In the genomic region with DNA sequence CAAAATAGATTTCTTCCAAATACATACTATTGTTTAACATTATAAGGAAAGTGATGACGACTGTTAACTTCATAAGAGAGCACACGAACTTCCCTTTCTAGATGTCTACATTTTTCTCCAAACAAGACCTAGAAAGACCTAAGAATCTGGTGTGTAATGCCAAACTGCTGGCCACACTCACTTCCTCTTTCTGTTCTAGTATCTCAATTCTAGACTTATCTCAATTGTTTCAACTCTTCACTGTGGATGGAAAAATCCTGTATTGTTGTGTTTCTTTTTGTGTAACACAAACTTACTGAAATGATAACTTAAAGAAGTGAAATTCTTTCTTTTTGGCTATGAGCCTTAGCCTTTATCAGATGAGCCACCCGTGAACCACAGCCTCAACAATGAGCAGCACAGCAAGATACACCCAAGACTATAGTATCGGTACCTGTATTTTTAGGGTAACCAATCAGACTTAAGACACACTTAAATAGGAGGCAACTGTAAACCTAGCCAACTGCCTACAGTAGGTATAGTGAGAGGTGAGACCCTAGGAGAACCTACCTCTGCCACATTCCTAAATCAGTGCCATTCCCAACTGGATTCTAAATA, we compare ENCODE assay signal across 35 mouse cellular contexts. TPM values are rescaled to one million over a fixed set of nuclear protein-coding genes. Genes with fewer than 3 reads are reported as not detected.
DNase-seq lines count a peak whose midpoint lies in the region; ATAC-seq and TF ChIP-seq lines count a peak whose summit lies in the region.
"Had no signal": no experiment of that assay in that cellular context is flagged by ENCODE, and none has a peak within 500 bp of the region (broad histone marks: within the 10 kb centered on the region; RNA-seq: fewer than 3 reads in every experiment).

No protein-coding gene starts in this region.

- intact Hi-C loops in left cerebral cortex, postnatal 4 days (cut with DNase I), result no loop called here

- ATAC-seq in megakaryocyte-erythroid progenitor cell, adult 5-6 weeks (replicated peaks; ENCODE audit: low FRiP score, low TSS enrichment, poor library complexity, severe bottlenecking), result peak; percentile 75
- ATAC-seq: activated CD4-positive, CD25-positive, alpha-beta regulatory T cell, adult 4 months; CD4-positive, CD25-positive, alpha-beta regulatory T cell, adult 4 months; hindbrain, embryonic 16.5 days; intestine, embryonic 15.5 days had no signal

- TF ChIP-seq CTCF in bone marrow macrophage, adult 2 months (IDR thresholded peaks at IDR 0.05; ENCODE audit: low read depth, low read length), result no peak

- H3K27ac ChIP-seq in bone marrow macrophage, adult 2 months (ENCODE audit: insufficient read depth, low read depth, low read length), result peak overlapping the region; percentile 4; the same call in 1 of the 2 replicates
- H3K27ac ChIP-seq: embryonic facial prominence, embryonic 13.5 days; forebrain, embryonic 12.5 days; hindbrain, embryonic 10.5 days; intestine, embryonic 15.5 days; neural tube, embryonic 15.5 days had no signal

- peaks cover 12% of the 10 kb centered on the region for H3K4me1 ChIP-seq in bone marrow macrophage, adult 2 months (ENCODE audit: control insufficient read depth, insufficient read depth, low read length)
- H3K4me1 ChIP-seq: forebrain, embryonic 12.5 days; hindbrain, embryonic 10.5 days; neural tube, embryonic 15.5 days had no signal

- H3K4me3 ChIP-seq in bone marrow macrophage, adult 2 months (ENCODE audit: insufficient read depth, low read length), result no peak overlapping the region
- H3K4me3 ChIP-seq: embryonic facial prominence, embryonic 13.5 days; erythroblast, embryonic 14.5 days; forebrain, embryonic 12.5 days; hindbrain, embryonic 10.5 days; intestine, embryonic 15.5 days; neural tube, embryonic 15.5 days had no signal

- DNase-seq in embryo, embryonic 10 days (ENCODE audit: low spot score), result peak; percentile 1
- DNase-seq in embryo, embryonic 9.5 days (ENCODE audit: extremely low spot score), result no peak
- peak; percentile 39 for DNase-seq in 416B (ENCODE audit: low read depth)
- no peak for DNase-seq in left cerebral cortex, postnatal 4 days
- DNase-seq in adrenal gland, postnatal 10 days, result no peak
- no peak for DNase-seq in right cerebral cortex, postnatal 14 days
- DNase-seq: adrenal gland, postnatal 25 days; cerebellum, adult 11 months; cerebellum, postnatal 10 days; gastrocnemius, postnatal 36 days; kidney, adult 8-10 months; kidney, postnatal 10 days; lung, adult 18-20 months; lung, postnatal 14 days; thymus, adult 18-20 months; thymus, postnatal 4 days had no signal

- no peak for TF ChIP-seq POLR2A in bone marrow macrophage, adult 2 months (IDR thresholded peaks at IDR 0.05; ENCODE audit: borderline replicate concordance, low read depth, low read length)

RNA-seq across cellular contexts. Expression of a gene that starts 6.4 kb away (rescaled TPM):
- not detected in 2 replicates for polyA plus RNA-seq in bone marrow macrophage, adult 2 months (2012; ENCODE audit: insufficient read depth, insufficient read length, missing spikeins)
- total RNA-seq in megakaryocyte-erythroid progenitor cell, adult 5-6 weeks (2014; fragmentation: Nextera tagmentation), result not detected in 2 replicates
- total RNA-seq in megakaryocyte-erythroid progenitor cell, adult 5-6 weeks (2017), result not detected in 2 replicates
- total RNA-seq in left cerebral cortex, postnatal 4 days (2021), result not detected
- not detected for total RNA-seq in adrenal gland, postnatal 10 days (2021)
- total RNA-seq: adrenal gland, postnatal 25 days; ES-E14; gastrocnemius, postnatal 36 days; layer of hippocampus, postnatal 14 days; midbrain, postnatal 0 days had no signal
- polyA plus RNA-seq: activated CD4-positive, CD25-positive, alpha-beta regulatory T cell, adult 4 months; CD4-positive, CD25-positive, alpha-beta regulatory T cell, adult 4 months; embryonic facial prominence, embryonic 13.5 days; erythroblast, embryonic 14.5 days; forebrain, embryonic 12.5 days; heart, embryonic 11.5 days; heart, postnatal 0 days; hindbrain, embryonic 10.5 days; hindbrain, embryonic 16.5 days; intestine, embryonic 15.5 days; limb, embryonic 11.5 days; liver, embryonic 11.5 days; midbrain, postnatal 0 days; neural tube, embryonic 15.5 days; stomach, embryonic 16.5 days had no signal

RNA-seq across cellular contexts. Expression of a gene that starts 8.7 kb away (rescaled TPM):
- polyA plus RNA-seq in bone marrow macrophage, adult 2 months (2012; ENCODE audit: insufficient read depth, insufficient read length, missing spikeins), result 13.7 and 14.2 TPM in 2 replicates
- total RNA-seq in megakaryocyte-erythroid progenitor cell, adult 5-6 weeks (2014; fragmentation: Nextera tagmentation), result 51.9 and 55.8 TPM in 2 replicates
- total RNA-seq in megakaryocyte-erythroid progenitor cell, adult 5-6 weeks (2017), result 68.4 and 77.8 TPM in 2 replicates
- 10 to 100 TPM; 25.1 to 27.1 TPM for total RNA-seq in left cerebral cortex, postnatal 4 days (2021)
- total RNA-seq in adrenal gland, postnatal 10 days (2021), result 10 to 100 TPM; 30.5 to 37.0 TPM

Comparison
In these comparisons a context has a peak if more than half of its experiments do, and no peak if none do; other contexts are left out.
1. DNase-seq: peak in embryo, embryonic 10 days (single experiment) and 416B (single experiment); none in embryo, embryonic 9.5 days (single experiment), left cerebral cortex, postnatal 4 days (single experiment), adrenal gland, postnatal 10 days (single experiment) and right cerebral cortex, postnatal 14 days (single experiment).